Mouse (Mus musculus) adrenal gland, adult (tissue): ENCODE results near the gene Dnah6.

ENCODE experiments used
- DNase-seq, 2 experiments: peaks; one replicate each; pipeline ENCODE4 v3.0.0; 2022 to 2023; ENCODE audit warnings: low spot score in 1 of 2; ENCODE audit not compliant: inconsistent age in 2 of 2

The Dnah6 gene

GRCm38 (mm10) chr6:73042278-73042677, 179.2 kb downstream of the Dnah6 start:
- DNase-seq = no peak

- no peak for DNase-seq
Measured at GRCm38 (mm10) chr6:73038291-73038690, 183.2 kb downstream of the Dnah6 start.

GRCm38 (mm10) chr6:73028853-73029252, 192.6 kb downstream of the Dnah6 start:
- DNase-seq = no peak

GRCm38 (mm10) chr6:73027881-73028280, 193.6 kb downstream of the Dnah6 start:
- no peak for DNase-seq

- no peak for DNase-seq
Measured at GRCm38 (mm10) chr6:73026898-73027297, 194.6 kb downstream of the Dnah6 start.

GRCm38 (mm10) chr6:73020061-73020460, 201.4 kb downstream of the Dnah6 start:
- DNase-seq = peak in 1 of 2 experiments; percentile 58

GRCm38 (mm10) chr6:73018725-73019280, 202.6 kb downstream of the Dnah6 start:
- peak; percentile 33 to 76 for DNase-seq

- peak; percentile 19 to 68 for DNase-seq
Measured at GRCm38 (mm10) chr6:73014317-73015160, 206.9 kb downstream of the Dnah6 start.

- DNase-seq = no peak
Measured at GRCm38 (mm10) chr6:73012931-73013330, 208.5 kb downstream of the Dnah6 start.

- no peak for DNase-seq
Measured at GRCm38 (mm10) chr6:73011827-73012226, 209.6 kb downstream of the Dnah6 start.

- DNase-seq = peak; percentile 57 to 87
Measured at GRCm38 (mm10) chr6:73010073-73010472, 211.4 kb downstream of the Dnah6 start.

GRCm38 (mm10) chr6:73003601-73004000, 217.8 kb downstream of the Dnah6 start:
- no peak for DNase-seq

- DNase-seq = no peak
Measured at GRCm38 (mm10) chr6:73002391-73002790, 219.1 kb downstream of the Dnah6 start.

GRCm38 (mm10) chr6:72998809-72999208, 222.6 kb downstream of the Dnah6 start:
- DNase-seq = no peak

- DNase-seq = no peak
Measured at GRCm38 (mm10) chr6:72993688-72994082, 227.8 kb downstream of the Dnah6 start.

GRCm38 (mm10) chr6:72993054-72993687, 228.3 kb downstream of the Dnah6 start:
- no peak for DNase-seq

GRCm38 (mm10) chr6:72990206-72990605, 231.2 kb downstream of the Dnah6 start:
- DNase-seq = no peak

GRCm38 (mm10) chr6:72989028-72989736, 232.3 kb downstream of the Dnah6 start:
- no peak for DNase-seq

- DNase-seq = no peak
Measured at GRCm38 (mm10) chr6:72982506-72982905, 238.9 kb downstream of the Dnah6 start.

- no peak for DNase-seq
Measured at GRCm38 (mm10) chr6:72981851-72982250, 239.6 kb downstream of the Dnah6 start.

- peak; percentile 59 to 78 for DNase-seq
Measured at GRCm38 (mm10) chr6:72981124-72981651, 240.3 kb downstream of the Dnah6 start.
